Mouse (Mus musculus): ENCODE data around the gene Ensa.

DNA sequence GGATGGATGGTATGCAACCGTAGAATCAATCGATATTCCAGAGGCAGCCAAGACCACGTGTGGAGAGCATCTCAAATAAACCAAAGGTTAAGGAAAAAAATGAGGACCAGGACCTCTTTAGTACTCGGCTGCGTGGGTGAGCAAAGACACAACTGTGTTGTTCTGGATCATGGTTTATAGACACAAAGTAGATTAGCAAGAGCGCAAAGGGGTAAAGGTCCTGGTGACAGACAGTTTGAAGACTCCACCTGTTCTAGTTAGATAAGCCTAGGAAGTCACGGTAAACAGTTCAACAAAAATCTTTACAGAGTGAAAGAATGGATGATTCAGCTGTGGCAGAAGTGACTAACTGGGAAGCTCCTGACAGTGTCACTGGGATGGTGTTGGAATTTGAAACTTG lies 18.3 kb downstream of the Ensa start:
- TF ChIP-seq CTCF (IDR thresholded peaks at IDR 0.05; ENCODE audit: low read depth, low read length): no peak
- no peak for TF ChIP-seq POLR2A (IDR thresholded peaks at IDR 0.05; ENCODE audit: extremely low read depth, insufficient read depth, low read length)

Data from liver, adult 2 months (tissue).